Mouse (Mus musculus): ENCODE measurements around the gene Lrrc73. TPM values are rescaled to one million over a fixed set of nuclear protein-coding genes. Genes with fewer than 3 reads are reported as not detected.

The Lrrc73 gene
- polyA plus RNA-seq, 1 experiment from 2014 or later: 0.62 TPM

DNA sequence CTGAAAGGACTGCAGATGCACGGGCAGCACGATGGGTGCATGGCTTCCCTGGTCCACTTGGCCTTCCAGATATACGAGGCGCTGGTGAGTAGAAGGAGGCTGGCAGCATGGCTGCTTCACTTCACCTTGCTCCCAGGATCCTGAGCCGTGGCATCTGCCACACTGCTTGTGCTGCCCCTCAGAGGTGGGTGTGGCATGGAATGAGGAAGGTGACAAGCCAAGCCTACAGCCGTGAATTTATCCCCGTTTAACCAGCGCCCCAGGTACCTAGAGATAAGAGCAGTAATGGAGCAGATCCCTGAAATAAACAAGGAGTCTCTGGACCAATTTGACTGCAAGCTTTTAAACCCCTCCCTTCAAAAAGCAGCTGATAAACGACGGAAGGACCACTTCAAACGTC, 11.9 kb upstream of the Lrrc73 start:
- ATAC-seq (replicated peaks; ENCODE audit: low FRiP score) (no peak), DNase-seq (ENCODE audit: low spot score) (no peak)
- WGBS: 75% methylated on average over 11 of the region's 11 CpGs
- H3K27ac ChIP-seq (ENCODE audit: low read depth, low read length): no peak overlapping the region
- H3K27me3 ChIP-seq (replicated peaks; ENCODE audit: control insufficient read depth, insufficient read depth, low read length): no peaks in the 10 kb centered on the region
- no peak overlapping the region for H3K4me3 ChIP-seq (ENCODE audit: low read depth, low read length)
- H3K4me2 ChIP-seq: no peak overlapping the region
- no peaks in the 10 kb centered on the region for H3K9me3 ChIP-seq (ENCODE audit: control insufficient read depth, low read length)
- peaks cover 77% of the 10 kb centered on the region for H3K36me3 ChIP-seq (ENCODE audit: control insufficient read depth, insufficient read depth, low read length)
- H3K9ac ChIP-seq (ENCODE audit: low read depth, low read length): no peak overlapping the region
- peaks cover 4% of the 10 kb centered on the region; the same call in 1 of the 2 replicates for H3K4me1 ChIP-seq (replicated peaks; ENCODE audit: control insufficient read depth, insufficient read depth, low read length)

DNA sequence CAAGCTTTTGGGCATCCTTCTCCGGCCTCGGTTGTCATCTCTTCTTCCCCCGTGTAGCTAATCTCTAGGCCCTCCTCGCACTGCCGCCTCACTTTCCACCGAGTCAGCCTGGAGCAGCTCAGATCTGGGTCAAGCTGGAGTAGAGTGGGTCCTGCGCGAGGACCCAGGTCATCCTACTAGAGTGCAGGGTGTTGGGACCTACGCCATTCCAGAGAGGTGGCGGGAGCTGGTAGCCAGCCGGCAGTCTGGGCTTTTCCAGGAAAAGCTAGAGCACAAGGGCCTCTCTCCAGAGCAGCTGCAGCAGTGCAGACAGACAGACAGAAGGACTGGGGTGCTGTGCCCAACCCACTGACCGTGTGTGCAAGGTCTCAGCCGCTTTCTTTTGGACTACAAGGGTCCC, 11.1 kb upstream of the Lrrc73 start:
- Histone ChIP-seq H3K27ac (ENCODE audit: low read depth, low read length) (no peak overlapping the region), H3K27me3 (replicated peaks; ENCODE audit: control insufficient read depth, insufficient read depth, low read length) (no peaks in the 10 kb centered on the region), H3K4me1 (replicated peaks; ENCODE audit: control insufficient read depth, insufficient read depth, low read length) (peaks cover 5% of the 10 kb centered on the region), H3K9ac (ENCODE audit: low read depth, low read length) (no peak overlapping the region), H3K36me3 (ENCODE audit: control insufficient read depth, insufficient read depth, low read length) (peaks cover 72% of the 10 kb centered on the region), H3K4me3 (ENCODE audit: low read depth, low read length) (no peak overlapping the region), H3K9me3 (ENCODE audit: control insufficient read depth, low read length) (no peaks in the 10 kb centered on the region), H3K4me2 (no peak overlapping the region)
- 87% methylated on average over 13 of the region's 13 CpGs for WGBS
- no peak for DNase-seq (ENCODE audit: low spot score)
- no peak for ATAC-seq (replicated peaks; ENCODE audit: low FRiP score)

DNA sequence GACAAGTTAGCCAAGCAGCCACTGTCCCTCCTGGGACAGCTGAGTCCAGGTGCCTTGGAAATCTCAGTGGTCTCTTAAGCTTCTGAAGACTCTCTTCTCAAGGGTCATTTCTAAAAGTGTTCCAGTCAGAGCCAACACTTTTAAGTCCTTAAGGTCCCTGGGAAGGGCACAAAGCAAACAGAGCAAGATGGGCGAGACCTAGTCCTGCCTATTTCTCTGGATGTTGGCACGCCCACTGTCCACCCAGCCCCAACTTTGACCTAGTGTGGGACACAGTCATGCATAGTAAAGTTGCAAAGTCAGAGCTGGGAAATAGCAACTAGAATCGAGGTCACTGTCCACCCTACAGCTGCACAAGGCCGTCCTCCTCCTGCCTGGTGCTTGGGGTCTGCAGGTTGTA, 10.3 kb upstream of the Lrrc73 start:
- Histone ChIP-seq H3K4me1 (replicated peaks; ENCODE audit: control insufficient read depth, insufficient read depth, low read length) (peaks cover 5% of the 10 kb centered on the region), H3K4me2 (no peak overlapping the region), H3K9ac (ENCODE audit: low read depth, low read length) (no peak overlapping the region), H3K36me3 (ENCODE audit: control insufficient read depth, insufficient read depth, low read length) (peaks cover 70% of the 10 kb centered on the region), H3K27ac (ENCODE audit: low read depth, low read length) (no peak overlapping the region), H3K9me3 (ENCODE audit: control insufficient read depth, low read length) (no peaks in the 10 kb centered on the region), H3K27me3 (replicated peaks; ENCODE audit: control insufficient read depth, insufficient read depth, low read length) (no peaks in the 10 kb centered on the region), H3K4me3 (ENCODE audit: low read depth, low read length) (no peak overlapping the region)
- 87% methylated on average over 4 of the region's 4 CpGs for WGBS
- ATAC-seq (replicated peaks; ENCODE audit: low FRiP score): no peak
- no peak for DNase-seq (ENCODE audit: low spot score)

GRCm38 (mm10) chr17:46243624-46244023, 9.7 kb upstream of the Lrrc73 start:
- H3K4me1 ChIP-seq (replicated peaks; ENCODE audit: control insufficient read depth, insufficient read depth, low read length): peaks cover 7% of the 10 kb centered on the region
- WGBS: 85% methylated on average over 2 of the region's 2 CpGs
- H3K36me3 ChIP-seq (ENCODE audit: control insufficient read depth, insufficient read depth, low read length): peaks cover 65% of the 10 kb centered on the region

DNA sequence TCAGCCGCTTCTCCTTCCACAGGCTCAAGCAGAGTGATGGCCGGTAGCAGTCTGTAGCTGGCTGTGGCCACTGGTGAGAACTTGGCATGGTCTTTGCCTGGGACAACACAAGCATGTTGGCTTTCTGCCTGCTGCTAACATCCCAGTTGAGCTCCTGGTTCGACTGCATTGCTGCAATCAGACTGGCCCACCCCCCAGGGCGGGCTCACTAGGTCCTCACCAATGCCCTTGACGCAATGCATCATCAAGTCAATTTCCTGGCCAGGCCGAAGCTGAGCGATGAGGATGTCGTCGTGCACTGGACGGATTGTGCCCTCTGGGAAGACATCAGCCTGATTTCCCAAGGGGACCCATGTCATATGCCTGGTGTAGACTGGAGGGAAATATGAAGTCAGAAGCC, 8.8 kb upstream of the Lrrc73 start:
- H3K4me2 ChIP-seq: no peak overlapping the region
- DNase-seq (ENCODE audit: low spot score) (no peak), ATAC-seq (replicated peaks; ENCODE audit: low FRiP score) (no peak)
- H3K9ac ChIP-seq (ENCODE audit: low read depth, low read length): no peak overlapping the region
- H3K27me3 ChIP-seq (replicated peaks; ENCODE audit: control insufficient read depth, insufficient read depth, low read length): no peaks in the 10 kb centered on the region
- H3K36me3 ChIP-seq (ENCODE audit: control insufficient read depth, insufficient read depth, low read length): peaks cover 62% of the 10 kb centered on the region
- peaks cover 16% of the 10 kb centered on the region for H3K4me1 ChIP-seq (replicated peaks; ENCODE audit: control insufficient read depth, insufficient read depth, low read length)
- H3K27ac ChIP-seq (ENCODE audit: low read depth, low read length): no peak overlapping the region
- H3K9me3 ChIP-seq (ENCODE audit: control insufficient read depth, low read length): no peaks in the 10 kb centered on the region
- WGBS: 80% methylated on average over 10 of the region's 10 CpGs
- no peak overlapping the region for H3K4me3 ChIP-seq (ENCODE audit: low read depth, low read length)

More at GRCm38 (mm10) chr17:46243624-46244023, 9.7 kb upstream of the Lrrc73 start:
- Histone ChIP-seq H3K9me3 (ENCODE audit: control insufficient read depth, low read length) (no peaks in the 10 kb centered on the region), H3K27ac (ENCODE audit: low read depth, low read length) (no peak overlapping the region; the same call in 1 of the 2 replicates), H3K4me2 (no peak overlapping the region), H3K4me3 (ENCODE audit: low read depth, low read length) (no peak overlapping the region), H3K9ac (ENCODE audit: low read depth, low read length) (no peak overlapping the region), H3K27me3 (replicated peaks; ENCODE audit: control insufficient read depth, insufficient read depth, low read length) (no peaks in the 10 kb centered on the region)
- no peak for ATAC-seq (replicated peaks; ENCODE audit: low FRiP score)
- DNase-seq (ENCODE audit: low spot score): no peak

DNA sequence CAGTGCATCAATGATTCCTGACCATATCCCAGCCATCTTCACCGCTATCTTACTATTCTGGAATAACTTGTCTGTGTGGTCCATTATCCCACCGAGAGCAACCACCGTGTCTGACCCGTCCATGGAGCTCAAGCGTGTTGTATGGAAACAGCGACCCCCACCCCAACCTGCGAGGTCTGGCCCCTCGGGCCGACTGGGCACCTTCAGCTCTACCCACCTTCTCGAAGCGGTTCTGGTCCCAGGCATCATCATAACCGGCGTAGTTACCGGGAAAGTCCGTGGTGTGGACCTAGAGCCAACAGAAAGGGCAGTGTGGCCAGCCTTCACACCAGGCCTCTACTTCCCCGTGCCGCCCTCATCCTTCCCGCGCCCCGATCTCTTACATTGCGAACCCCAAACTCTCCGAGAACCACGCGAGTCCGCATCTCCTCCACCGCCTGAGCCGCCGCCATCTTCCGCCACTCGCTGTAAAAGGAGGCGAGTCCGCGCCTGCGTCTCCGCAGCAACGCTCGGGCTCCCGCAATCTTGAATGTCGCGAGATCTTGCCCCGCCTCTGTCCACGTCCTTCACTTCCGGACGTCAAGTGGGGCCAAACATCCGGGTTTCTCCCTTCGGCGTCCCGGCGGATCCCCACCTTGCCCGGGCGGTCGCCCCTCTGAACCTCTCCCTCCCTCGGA, 5.7 kb upstream of the Lrrc73 start, which contains the start of the genes Polr1c and Yipf3:
Polr1c (minus strand) TSS at position 543 of the 677 bp plus-strand sequence.
Yipf3 (plus strand) TSS at position 569 of the 677 bp plus-strand sequence.
- peak within 1 kb of the TSS; percentile 95 for H3K4me3 ChIP-seq (ENCODE audit: low read depth, low read length)
- H3K4me2 ChIP-seq: peak within 1 kb of the TSS; percentile 87
- DNase-seq (ENCODE audit: low spot score): peak; percentile 92
- H3K9ac ChIP-seq (ENCODE audit: low read depth, low read length): peak within 1 kb of the TSS; percentile 92
- peaks cover 17% of the 10 kb centered on the region for H3K4me1 ChIP-seq (replicated peaks; ENCODE audit: control insufficient read depth, insufficient read depth, low read length)
- H3K36me3 ChIP-seq (ENCODE audit: control insufficient read depth, insufficient read depth, low read length): peaks cover 61% of the 10 kb centered on the region
- H3K27me3 ChIP-seq (replicated peaks; ENCODE audit: control insufficient read depth, insufficient read depth, low read length): no peaks in the 10 kb centered on the region
- H3K9me3 ChIP-seq (ENCODE audit: control insufficient read depth, low read length): no peaks in the 10 kb centered on the region
- under 1% methylated on average over 53 of the region's 53 CpGs for WGBS
- H3K27ac ChIP-seq (ENCODE audit: low read depth, low read length): peak within 1 kb of the TSS; percentile 73
- peak; percentile 90 for ATAC-seq (replicated peaks; ENCODE audit: low FRiP score)

DNA sequence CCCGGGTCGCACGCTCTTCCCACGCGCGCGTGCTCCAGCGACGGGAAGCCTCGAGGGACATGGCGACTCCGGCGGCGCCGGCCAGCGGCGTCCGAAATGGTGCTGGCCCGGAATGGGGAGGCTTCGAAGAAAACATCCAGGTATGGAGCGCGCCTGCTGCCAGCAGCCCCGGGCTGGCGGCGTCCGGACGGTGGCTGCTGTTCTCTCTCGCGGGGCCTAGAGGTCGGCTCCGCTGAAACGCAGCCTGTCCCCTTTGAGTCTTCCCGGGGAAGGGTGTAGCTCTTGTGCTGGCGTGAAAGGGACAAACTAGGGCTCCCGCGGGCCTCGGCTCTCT, 5.2 kb upstream of the Lrrc73 start:
- H3K27ac ChIP-seq (ENCODE audit: low read depth, low read length): peak overlapping the region; percentile 69
- H3K9me3 ChIP-seq (ENCODE audit: control insufficient read depth, low read length): no peaks in the 10 kb centered on the region
- peak overlapping the region; percentile 92 for H3K9ac ChIP-seq (ENCODE audit: low read depth, low read length)
- peak; percentile 44 for ATAC-seq (replicated peaks; ENCODE audit: low FRiP score)
- H3K36me3 ChIP-seq (ENCODE audit: control insufficient read depth, insufficient read depth, low read length): peaks cover 56% of the 10 kb centered on the region
- H3K27me3 ChIP-seq (replicated peaks; ENCODE audit: control insufficient read depth, insufficient read depth, low read length): no peaks in the 10 kb centered on the region
- WGBS: under 1% methylated on average over 37 of the region's 37 CpGs
- H3K4me2 ChIP-seq: peak overlapping the region; percentile 87
- peak overlapping the region; percentile 95 for H3K4me3 ChIP-seq (ENCODE audit: low read depth, low read length)
- H3K4me1 ChIP-seq (replicated peaks; ENCODE audit: control insufficient read depth, insufficient read depth, low read length): peaks cover 19% of the 10 kb centered on the region
- DNase-seq (ENCODE audit: low spot score): no peak

- 87% methylated on average over 7 of the region's 7 CpGs for WGBS
- no peak overlapping the region for H3K27ac ChIP-seq (ENCODE audit: low read depth, low read length)
- no peak overlapping the region for H3K4me2 ChIP-seq
- H3K4me3 ChIP-seq (ENCODE audit: low read depth, low read length): peak overlapping the region; percentile 1; the same call in 1 of the 2 replicates
- H3K9ac ChIP-seq (ENCODE audit: low read depth, low read length): no peak overlapping the region
- H3K27me3 ChIP-seq (replicated peaks; ENCODE audit: control insufficient read depth, insufficient read depth, low read length): peaks cover 17% of the 10 kb centered on the region
- no peak for DNase-seq (ENCODE audit: low spot score)
- H3K4me1 ChIP-seq (replicated peaks; ENCODE audit: control insufficient read depth, insufficient read depth, low read length): peaks cover 29% of the 10 kb centered on the region
- no peak for ATAC-seq (replicated peaks; ENCODE audit: low FRiP score)
- H3K9me3 ChIP-seq (ENCODE audit: control insufficient read depth, low read length): no peaks in the 10 kb centered on the region
- peaks cover 31% of the 10 kb centered on the region for H3K36me3 ChIP-seq (ENCODE audit: control insufficient read depth, insufficient read depth, low read length)
Measured at GRCm38 (mm10) chr17:46251174-46251573, 2.2 kb upstream of the Lrrc73 start.
